ENCODE assay signal across 10 mouse cellular contexts in the genomic region with DNA sequence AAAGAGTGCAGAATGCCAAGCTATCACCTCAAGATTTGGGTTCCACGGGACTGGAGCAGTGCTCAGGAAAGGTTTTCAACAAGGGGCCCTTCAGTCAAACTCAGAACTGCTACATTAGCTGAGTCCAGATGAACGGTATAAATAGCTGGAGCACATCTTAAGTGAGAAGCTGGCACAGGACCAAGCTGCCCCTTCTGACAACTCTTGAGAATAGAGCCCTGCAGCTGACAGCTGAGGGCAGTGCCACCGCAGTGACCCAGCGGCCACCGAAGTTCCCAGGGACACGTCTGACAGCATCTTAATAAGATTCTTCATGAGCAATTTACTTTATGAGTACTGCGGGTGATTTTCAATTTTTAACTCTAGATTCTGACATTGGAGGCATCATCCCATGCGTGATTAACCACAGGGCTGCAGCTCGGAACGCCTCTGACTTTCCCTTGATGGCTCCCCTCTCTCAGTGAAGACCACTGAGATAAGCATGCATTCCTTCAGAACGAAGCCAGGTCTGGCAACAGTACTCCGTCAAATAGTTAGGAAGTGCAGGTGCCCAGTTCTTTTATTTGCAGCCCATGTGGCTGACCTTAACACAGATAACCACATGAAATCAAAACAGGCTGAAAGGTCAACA. TPM values are rescaled to one million over a fixed set of nuclear protein-coding genes. Genes with fewer than 3 reads are reported as not detected.
DNase-seq lines count a peak whose midpoint lies in the region; ATAC-seq lines count a peak whose summit lies in the region.
"Had no signal": no experiment of that assay in that cellular context is flagged by ENCODE, and none has a peak within 500 bp of the region (broad histone marks: within the 10 kb centered on the region; RNA-seq: fewer than 3 reads in every experiment).

No protein-coding gene starts in this region.

- no peak overlapping the region for H3K4me3 ChIP-seq in kidney, embryonic 14.5 days (ENCODE audit: low read length)
- H3K4me3 ChIP-seq: midbrain, embryonic 12.5 days had no signal

- no peak overlapping the region for H3K9ac ChIP-seq in kidney, embryonic 14.5 days (ENCODE audit: low read depth, low read length)
- H3K9ac ChIP-seq: midbrain, embryonic 12.5 days had no signal

- H3K9me3 ChIP-seq in kidney, embryonic 14.5 days (ENCODE audit: control insufficient read depth, low read length) = no peaks in the 10 kb centered on the region
- H3K9me3 ChIP-seq: midbrain, embryonic 12.5 days had no signal

- WGBS in kidney, embryonic 14.5 days = 45% methylated on average over 12 of the region's 12 CpGs

- peak; percentile 54 for DNase-seq in adrenal gland, adult 2 months
- DNase-seq in adrenal gland, postnatal 4 days (ENCODE audit: low spot score in 2 of 2) = no peak
- DNase-seq in kidney, postnatal 4 days = peak; percentile 64 to 74
- DNase-seq in adrenal gland, postnatal 36 days = peak; percentile 51 to 56
- peak; percentile 47 to 66 for DNase-seq in heart, postnatal 14 days
- DNase-seq in spleen, adult 18-20 months = no peak
- no peak for DNase-seq in thymus, postnatal 25 days

- H3K4me2 ChIP-seq in kidney, embryonic 14.5 days (replicated peaks; ENCODE audit: low read depth, low read length) = no peak overlapping the region
- H3K4me2 ChIP-seq: midbrain, embryonic 12.5 days had no signal

- ATAC-seq in kidney, embryonic 14.5 days (ENCODE audit: low FRiP score, low TSS enrichment) = no peak
- ATAC-seq: Patski had no signal

- H3K36me3 ChIP-seq in kidney, embryonic 14.5 days (ENCODE audit: control insufficient read depth, insufficient read depth, low read length) = no peaks in the 10 kb centered on the region
- H3K36me3 ChIP-seq: midbrain, embryonic 12.5 days had no signal

- no peaks in the 10 kb centered on the region for H3K27me3 ChIP-seq in kidney, embryonic 14.5 days (ENCODE audit: control insufficient read depth, insufficient read depth, low read length)
- H3K27me3 ChIP-seq: midbrain, embryonic 12.5 days; Patski had no signal

- no peak overlapping the region for H3K27ac ChIP-seq in kidney, embryonic 14.5 days (ENCODE audit: low read depth, low read length)
- H3K27ac ChIP-seq: midbrain, embryonic 12.5 days had no signal

- intact Hi-C loops in heart, postnatal 14 days (cut with DNase I) = no loop called here

- peaks cover 5% of the 10 kb centered on the region for H3K4me1 ChIP-seq in kidney, embryonic 14.5 days (ENCODE audit: control insufficient read depth, insufficient read depth, low read length)

RNA-seq across cellular contexts. Expression of gene Pank1, which starts 23.1 kb away (rescaled TPM):
- 10 to 100 TPM; 64.5 to 83.6 TPM for total RNA-seq in adrenal gland, adult 2 months (2021)
- polyA plus RNA-seq in adrenal gland, adult 2 months (2012; rRNA removed) = 4.7 and 6.1 TPM in 2 replicates
- total RNA-seq in adrenal gland, postnatal 4 days (2021) = 10 to 100 TPM; 27.1 to 29.7 TPM
- polyA plus RNA-seq in kidney, embryonic 14.5 days (2014; fragmentation: Nextera tagmentation; extraction: Ambion mirVana) = 10.2 and 10.7 TPM in 2 replicates
- 10 to 100 TPM; 52.3 to 93.0 TPM for total RNA-seq in adrenal gland, postnatal 36 days (2021)
- total RNA-seq in heart, postnatal 14 days (2021) = 10 to 100 TPM; 38.0 to 41.1 TPM

Comparison
In these comparisons a context has a peak if more than half of its experiments do, and no peak if none do; other contexts are left out.
1. DNase-seq: peak in adrenal gland, adult 2 months (single experiment), kidney, postnatal 4 days (2 of 2), adrenal gland, postnatal 36 days (2 of 2) and heart, postnatal 14 days (2 of 2); none in adrenal gland, postnatal 4 days (0 of 2), spleen, adult 18-20 months (0 of 2) and thymus, postnatal 25 days (single experiment).